Mouse (Mus musculus): ENCODE measurements around the gene Gm8297. TPM values are rescaled to one million over a fixed set of nuclear protein-coding genes. Genes with fewer than 3 reads are reported as not detected.
"Not testable (repeated sequence)": the region's sequence is repeated elsewhere in the genome, so short reads cannot be mapped to it uniquely, and the experiment has no call there.

The Gm8297 gene
- polyA plus RNA-seq (2016; fragmentation: Nextera tagmentation; extraction: Ambion mirVana) = not detected in 2 replicates

DNA sequence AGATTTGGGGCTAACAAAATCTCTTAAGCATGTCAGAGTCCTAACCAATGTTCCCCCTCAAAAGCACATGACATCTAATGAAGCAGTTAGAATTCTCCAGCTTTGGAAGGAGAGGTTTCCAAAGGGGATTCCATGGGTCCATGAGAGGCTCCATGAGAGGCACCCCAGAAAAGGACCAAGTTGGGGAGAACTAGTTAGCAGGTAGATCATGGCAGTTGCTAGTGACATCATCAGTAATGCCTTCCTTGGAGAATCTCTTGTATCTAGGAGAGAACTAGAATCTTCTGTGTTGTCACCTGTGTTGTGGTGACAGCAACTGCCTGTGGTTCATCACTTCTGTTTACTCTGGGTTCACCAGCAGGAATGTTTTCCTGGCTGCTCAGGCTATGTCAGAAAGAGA is at the start of gene Gm8297:
TSS of gene Gm8297 (plus strand) at position 301 of the 400 bp plus-strand sequence.
- not testable (repeated sequence) for H3K36me3 ChIP-seq (replicated peaks); H3K4me3 ChIP-seq (replicated peaks); ATAC-seq (ENCODE audit: low FRiP score); H3K4me2 ChIP-seq; H3K9ac ChIP-seq; H3K9me3 ChIP-seq; H3K4me1 ChIP-seq; H3K27ac ChIP-seq; H3K27me3 ChIP-seq

DNA sequence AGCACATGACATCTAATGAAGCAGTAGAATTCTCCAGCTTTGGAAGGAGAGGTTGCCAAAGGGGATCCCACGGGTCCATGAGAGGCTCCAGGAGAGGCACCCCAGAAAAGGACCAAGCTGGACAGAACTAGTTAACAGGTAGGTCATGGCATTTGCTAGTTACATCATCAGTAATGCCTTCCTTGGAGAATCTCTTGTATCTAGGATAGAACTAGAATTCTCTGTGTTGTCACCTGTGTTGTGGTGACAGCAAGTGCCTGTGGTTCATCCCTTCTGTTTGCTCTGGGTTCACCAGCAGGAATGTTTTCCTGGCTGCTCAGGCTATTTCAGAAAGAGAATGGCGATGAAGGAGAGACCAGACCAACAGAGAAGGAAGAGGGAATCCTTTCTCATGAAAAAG is 31.9 kb downstream of the Gm8297 start, which contains the start of gene Gm3298:
TSS of gene Gm3298 (plus strand) at position 301 of the 400 bp plus-strand sequence.
- not testable (repeated sequence) for ATAC-seq (ENCODE audit: low FRiP score); H3K9me3 ChIP-seq
- 75% methylated on average over 1 of the region's 2 CpGs for WGBS

More for the DNA sequence above, 31.9 kb downstream of the Gm8297 start, which contains the start of gene Gm3298:
- not testable (repeated sequence) for H3K4me3 ChIP-seq (replicated peaks); H3K27me3 ChIP-seq; H3K27ac ChIP-seq; H3K4me2 ChIP-seq; H3K4me1 ChIP-seq; H3K9ac ChIP-seq; H3K36me3 ChIP-seq (replicated peaks)

Other genes with a start within 250 kb of the Gm8297 start
- gene Gm9602, start 207.6 kb upstream of the Gm8297 start, polyA plus RNA-seq (2016; fragmentation: Nextera tagmentation; extraction: Ambion mirVana) = not detected in 2 replicates
- gene Gm3269, start 145.8 kb upstream of the Gm8297 start, polyA plus RNA-seq (2016; fragmentation: Nextera tagmentation; extraction: Ambion mirVana) = not detected in 2 replicates
- gene Gm3264, start 128.4 kb upstream of the Gm8297 start, polyA plus RNA-seq (2016; fragmentation: Nextera tagmentation; extraction: Ambion mirVana) = 0.49 and 1.9 TPM in 2 replicates
- 0.15 TPM in 1 of 2 replicates, not detected in the other for gene Gm3278, start 91.5 kb upstream of the Gm8297 start, polyA plus RNA-seq (2016; fragmentation: Nextera tagmentation; extraction: Ambion mirVana)
- 0.58 TPM in 1 of 2 replicates, not detected in the other for gene Gm3298, start 32.0 kb downstream of the Gm8297 start, polyA plus RNA-seq (2016; fragmentation: Nextera tagmentation; extraction: Ambion mirVana)
- not detected in 2 replicates for gene 4930555G01Rik, start 66.7 kb downstream of the Gm8297 start, polyA plus RNA-seq (2016; fragmentation: Nextera tagmentation; extraction: Ambion mirVana)
- 2.5 and 4.0 TPM in 2 replicates for gene Gm8281, start 87.1 kb downstream of the Gm8297 start, polyA plus RNA-seq (2016; fragmentation: Nextera tagmentation; extraction: Ambion mirVana)
- gene Gm8279, start 147.6 kb downstream of the Gm8297 start, polyA plus RNA-seq (2016; fragmentation: Nextera tagmentation; extraction: Ambion mirVana) = not detected in 2 replicates
- gene Gm3317, start 180.6 kb downstream of the Gm8297 start, polyA plus RNA-seq (2016; fragmentation: Nextera tagmentation; extraction: Ambion mirVana) = not detected in 2 replicates
- not detected in 2 replicates for gene Gm8271, start 201.9 kb downstream of the Gm8297 start, polyA plus RNA-seq (2016; fragmentation: Nextera tagmentation; extraction: Ambion mirVana)